Mouse (Mus musculus): Measurements from ENCODE around the gene Mypop. TPM values are rescaled to one million over a fixed set of nuclear protein-coding genes. Genes with fewer than 3 reads are reported as not detected.

The Mypop gene
- total RNA-seq, 1 experiment from 2014 or later: not detected

GRCm38 (mm10) chr7:18987100-18987499 is 3.9 kb upstream of the Mypop start, which contains the start of gene Nanos2:
Nanos2 (plus strand) TSS chr7:18987400.
- ATAC-seq (replicated peaks; ENCODE audit: insufficient number of reproducible peaks, low FRiP score, low TSS enrichment, poor library complexity, severe bottlenecking): no peak

GRCm38 (mm10) chr7:18987747-18988146 is 3.3 kb upstream of the Mypop start:
- no peak for ATAC-seq (replicated peaks; ENCODE audit: insufficient number of reproducible peaks, low FRiP score, low TSS enrichment, poor library complexity, severe bottlenecking)

- ATAC-seq (replicated peaks; ENCODE audit: insufficient number of reproducible peaks, low FRiP score, low TSS enrichment, poor library complexity, severe bottlenecking): no peak
Observed at GRCm38 (mm10) chr7:18988780-18989179, 2.3 kb upstream of the Mypop start.

GRCm38 (mm10) chr7:18989995-18990394 is 1.1 kb upstream of the Mypop start:
- ATAC-seq (replicated peaks; ENCODE audit: insufficient number of reproducible peaks, low FRiP score, low TSS enrichment, poor library complexity, severe bottlenecking): no peak

- ATAC-seq (replicated peaks; ENCODE audit: insufficient number of reproducible peaks, low FRiP score, low TSS enrichment, poor library complexity, severe bottlenecking): no peak
Observed at GRCm38 (mm10) chr7:18991660-18992293, 732 bp downstream of the Mypop start.

GRCm38 (mm10) chr7:18992294-18992675 is 1.2 kb downstream of the Mypop start:
- no peak for ATAC-seq (replicated peaks; ENCODE audit: insufficient number of reproducible peaks, low FRiP score, low TSS enrichment, poor library complexity, severe bottlenecking)

- ATAC-seq (replicated peaks; ENCODE audit: insufficient number of reproducible peaks, low FRiP score, low TSS enrichment, poor library complexity, severe bottlenecking): no peak
Observed at GRCm38 (mm10) chr7:18993036-18993435, 2.0 kb downstream of the Mypop start.

- no peak for ATAC-seq (replicated peaks; ENCODE audit: insufficient number of reproducible peaks, low FRiP score, low TSS enrichment, poor library complexity, severe bottlenecking)
Observed at GRCm38 (mm10) chr7:18998835-18999234, 7.8 kb downstream of the Mypop start.

- ATAC-seq (replicated peaks; ENCODE audit: insufficient number of reproducible peaks, low FRiP score, low TSS enrichment, poor library complexity, severe bottlenecking): no peak
Observed at GRCm38 (mm10) chr7:19000421-19000820, 9.4 kb downstream of the Mypop start.

GRCm38 (mm10) chr7:19001066-19001806 is 10.2 kb downstream of the Mypop start:
- ATAC-seq (replicated peaks; ENCODE audit: insufficient number of reproducible peaks, low FRiP score, low TSS enrichment, poor library complexity, severe bottlenecking): peak; percentile 54

GRCm38 (mm10) chr7:19001807-19002085 is 10.7 kb downstream of the Mypop start:
- ATAC-seq (replicated peaks; ENCODE audit: insufficient number of reproducible peaks, low FRiP score, low TSS enrichment, poor library complexity, severe bottlenecking): no peak

GRCm38 (mm10) chr7:19002115-19002514 is 11.1 kb downstream of the Mypop start:
- ATAC-seq (replicated peaks; ENCODE audit: insufficient number of reproducible peaks, low FRiP score, low TSS enrichment, poor library complexity, severe bottlenecking): no peak

GRCm38 (mm10) chr7:19002848-19003498 is 11.9 kb downstream of the Mypop start:
- peak; percentile 51 for ATAC-seq (replicated peaks; ENCODE audit: insufficient number of reproducible peaks, low FRiP score, low TSS enrichment, poor library complexity, severe bottlenecking)

- peak; percentile 64 for ATAC-seq (replicated peaks; ENCODE audit: insufficient number of reproducible peaks, low FRiP score, low TSS enrichment, poor library complexity, severe bottlenecking)
Observed at GRCm38 (mm10) chr7:19003902-19004630, 13.0 kb downstream of the Mypop start, which contains the start of gene Irf2bp1. Irf2bp1 (plus strand) TSS chr7:19004044.

- no peak for ATAC-seq (replicated peaks; ENCODE audit: insufficient number of reproducible peaks, low FRiP score, low TSS enrichment, poor library complexity, severe bottlenecking)
Observed at GRCm38 (mm10) chr7:19004631-19005079, 13.6 kb downstream of the Mypop start.

- no peak for ATAC-seq (replicated peaks; ENCODE audit: insufficient number of reproducible peaks, low FRiP score, low TSS enrichment, poor library complexity, severe bottlenecking)
Observed at GRCm38 (mm10) chr7:19005417-19006121, 14.5 kb downstream of the Mypop start.

GRCm38 (mm10) chr7:19006476-19006875 is 15.4 kb downstream of the Mypop start:
- ATAC-seq (replicated peaks; ENCODE audit: insufficient number of reproducible peaks, low FRiP score, low TSS enrichment, poor library complexity, severe bottlenecking): peak; percentile 42; the same call in 1 of the 2 replicates

Measured in monocyte, adult 5-6 weeks (primary cell).